Mouse (Mus musculus) adrenal gland, postnatal 10 days (tissue): ENCODE data around the gene Med4. TPM values are rescaled to one million over a fixed set of nuclear protein-coding genes. Genes with fewer than 3 reads are reported as not detected.
"Not testable (repeated sequence)": the region's sequence is repeated elsewhere in the genome, so short reads cannot be mapped to it uniquely, and the experiment has no call there.

Source experiments
- DNase-seq: peaks from one replicate; pipeline ENCODE4 v3.0.0; 2021; ENCODE audit warnings: mixed read lengths
- total RNA-seq, 2 experiments: library from RNA; stranded (reverse); gene quantifications; 2 replicates each; pipeline ENCODE4 v1.2.3; 2021

Med4 gene
- total RNA-seq, 2 experiments from 2014 or later = 25.1 to 32.8 TPM

DNA sequence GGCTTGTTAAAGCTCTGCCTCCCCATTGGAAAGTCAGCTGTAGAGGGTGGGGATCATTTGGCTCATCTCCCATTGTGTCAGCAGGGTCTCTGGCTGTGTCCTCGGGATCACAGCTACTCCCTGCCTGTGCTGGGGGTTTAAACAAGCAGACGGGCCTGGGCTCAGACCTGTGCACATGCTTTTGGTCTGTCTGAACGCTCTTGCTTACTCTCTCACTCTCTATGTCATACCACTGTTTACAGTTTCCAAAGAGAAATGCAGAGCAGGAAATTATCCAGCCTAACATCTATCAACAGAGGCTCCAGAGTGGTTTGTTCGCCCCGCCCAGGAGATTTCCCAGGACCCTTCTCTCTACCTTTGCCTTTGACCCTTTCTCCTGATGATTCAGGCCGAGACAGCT lies 8.1 kb upstream of the Med4 start:
- no peak for DNase-seq

DNA sequence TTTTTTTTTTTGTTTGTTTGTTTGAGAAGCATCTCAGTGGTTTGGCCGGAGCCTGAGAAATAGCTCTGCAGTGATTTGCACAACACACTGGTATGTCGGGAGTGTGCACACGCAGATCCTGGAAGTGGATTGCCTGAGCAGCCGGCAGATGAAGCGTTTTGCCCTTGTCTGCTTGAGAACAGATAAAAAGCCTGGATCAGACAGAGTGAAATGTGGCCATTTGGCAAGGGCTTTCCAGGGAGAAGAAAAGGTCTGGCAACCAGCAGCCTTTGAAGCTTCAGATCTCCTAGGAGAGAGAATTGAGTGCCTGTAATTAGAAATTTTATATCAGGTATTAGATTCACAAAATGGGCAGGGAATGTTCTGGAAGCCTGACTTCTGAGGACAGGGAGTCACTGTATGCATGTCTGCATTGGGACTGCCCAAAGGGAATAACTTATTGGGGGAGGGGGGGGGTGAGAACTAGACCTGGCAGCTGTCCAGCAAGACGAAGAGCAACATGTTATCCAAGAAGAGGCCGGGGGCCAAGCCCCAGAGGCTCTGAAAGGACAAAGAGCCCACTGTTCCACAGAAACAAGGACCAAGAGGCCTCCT lies 7.1 kb upstream of the Med4 start:
- DNase-seq = peak; percentile 47

- DNase-seq = no peak
Measured at GRCm38 (mm10) chr14:73503237-73503933, 6.4 kb upstream of the Med4 start.

DNA sequence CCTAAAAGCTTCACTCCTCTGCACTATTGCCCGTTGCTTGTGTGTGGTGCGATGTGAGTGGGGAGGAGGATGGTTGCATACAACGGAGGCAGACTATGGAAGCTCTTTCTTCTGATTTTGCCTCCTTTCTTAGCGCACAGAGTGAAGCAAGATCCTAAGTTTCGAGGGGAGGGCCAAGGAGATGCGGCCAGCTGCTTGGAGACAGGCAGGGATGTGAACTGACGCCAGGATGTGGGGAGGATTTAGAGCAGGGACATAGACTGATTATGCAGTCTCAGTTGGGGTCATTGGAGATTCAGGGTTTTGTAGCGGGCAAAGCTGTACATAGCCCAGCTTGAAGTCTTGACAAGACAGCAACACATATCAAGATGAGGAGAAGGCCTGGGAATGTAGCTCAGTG lies 3.5 kb upstream of the Med4 start:
- no peak for DNase-seq

DNA sequence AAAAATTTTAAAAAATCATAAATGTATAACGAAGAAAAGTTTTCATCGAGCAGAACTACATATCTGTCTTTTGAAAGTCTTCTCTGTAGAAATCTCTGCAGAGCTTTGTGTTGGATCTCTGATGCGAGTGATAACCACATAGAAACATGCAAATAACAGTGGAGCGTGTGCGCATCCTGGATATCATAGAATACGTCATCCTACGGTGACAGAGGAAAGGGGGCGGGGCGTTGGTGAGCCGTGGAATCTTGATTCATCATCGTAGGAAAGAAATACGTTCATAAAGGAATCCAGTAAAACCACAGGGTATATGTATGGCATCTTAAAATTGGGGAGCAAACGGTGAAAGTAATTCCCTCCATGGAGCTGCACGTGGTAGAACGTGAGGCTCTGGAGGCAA lies 2.6 kb upstream of the Med4 start:
- no peak for DNase-seq

- no peak for DNase-seq
Measured at GRCm38 (mm10) chr14:73507702-73508376, 2.0 kb upstream of the Med4 start.

DNA sequence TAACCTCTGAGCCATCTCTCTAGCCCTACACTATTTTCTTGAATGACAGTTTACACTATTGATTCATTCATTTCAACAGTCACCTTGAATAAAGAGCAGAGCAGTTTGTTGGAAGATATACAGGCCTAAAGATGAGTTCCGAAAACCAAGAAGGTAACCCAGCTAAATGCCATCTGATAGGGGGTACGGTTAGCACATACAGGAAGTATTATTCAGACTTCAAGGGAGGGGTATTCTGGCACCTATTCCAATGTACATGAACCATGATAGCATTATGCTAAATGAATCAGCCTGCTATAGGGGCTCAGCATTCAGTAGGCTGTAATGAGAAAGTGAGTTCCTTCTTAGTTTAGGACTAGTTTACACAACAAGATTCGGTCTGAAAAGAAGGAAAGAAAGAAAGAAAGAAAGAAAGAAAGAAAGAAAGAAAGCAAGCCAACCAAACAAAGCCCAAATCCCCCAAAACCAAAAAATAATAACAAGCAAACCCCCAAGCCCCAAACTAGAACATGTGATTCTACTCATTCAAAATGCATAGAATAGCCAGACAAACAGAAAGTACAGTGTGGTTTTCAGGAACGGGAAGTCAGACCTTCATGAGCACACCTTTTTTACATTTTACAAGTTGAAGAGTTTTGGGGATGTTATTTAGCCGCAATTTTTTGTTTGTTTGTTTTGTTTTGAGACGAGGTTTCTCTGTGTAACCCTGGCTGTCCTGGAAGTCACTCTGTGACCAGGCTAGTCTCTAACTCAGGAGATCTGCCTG lies 1.0 kb upstream of the Med4 start:
- DNase-seq = no peak

GRCm38 (mm10) chr14:73524136-73524535 lies 14.3 kb downstream of the Med4 start:
- no peak for DNase-seq

DNA sequence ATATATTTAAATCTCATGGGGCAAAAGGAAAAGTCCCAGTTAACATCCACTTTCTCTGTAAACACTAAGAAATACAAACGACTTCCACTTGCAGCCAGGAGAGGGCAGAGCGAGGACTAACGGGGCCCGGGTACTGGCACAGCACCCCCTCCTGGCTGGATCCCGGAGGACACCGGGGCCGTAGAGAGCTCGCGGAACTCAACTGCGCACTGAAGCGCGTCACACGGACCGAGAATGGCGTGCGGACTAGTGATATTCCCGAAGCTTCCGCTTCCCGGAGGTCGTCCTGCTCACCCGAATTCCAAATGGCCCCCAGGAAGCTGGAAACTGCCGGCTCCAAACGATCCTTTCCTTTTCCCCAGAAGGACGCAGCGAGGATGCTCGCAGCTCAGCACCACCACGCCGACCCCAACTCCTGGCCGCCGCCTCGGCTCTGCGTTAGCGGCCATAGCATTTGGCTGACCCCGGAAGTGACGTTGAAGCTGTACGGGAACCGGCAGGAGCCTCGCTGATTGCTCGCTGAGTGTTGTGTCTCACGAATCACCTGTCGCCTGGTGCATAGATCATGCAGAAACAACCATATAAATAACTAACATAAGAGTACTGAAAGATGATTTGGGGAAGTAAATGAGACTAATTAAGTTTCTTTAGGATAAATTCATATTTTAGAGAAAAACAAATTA lies 15.1 kb downstream of the Med4 start, which contains the start of gene Sucla2:
Gene Sucla2, plus strand, starts transcription at position 554 of the 683 bp plus-strand sequence.
- peak; percentile 96 for DNase-seq

DNA sequence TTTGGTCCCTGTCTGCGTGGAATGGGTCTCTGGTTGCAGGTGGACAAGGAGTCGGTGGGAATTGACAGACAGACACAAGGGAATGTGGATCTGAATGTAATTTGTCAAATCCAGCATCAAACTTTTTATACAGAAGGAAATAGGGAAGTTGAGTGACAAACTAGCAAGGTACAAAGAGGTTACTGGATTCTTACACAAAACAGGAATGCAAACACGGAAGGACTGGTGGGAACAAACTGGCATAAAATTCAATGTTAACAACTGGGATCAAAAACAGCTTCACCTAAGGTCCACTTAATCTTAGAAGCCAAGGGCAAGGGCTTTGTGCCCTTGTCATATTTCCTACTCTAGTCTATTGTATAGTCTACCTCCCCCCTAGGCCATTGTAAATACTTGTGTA lies 18.8 kb downstream of the Med4 start:
- DNase-seq = not testable (repeated sequence)

DNA sequence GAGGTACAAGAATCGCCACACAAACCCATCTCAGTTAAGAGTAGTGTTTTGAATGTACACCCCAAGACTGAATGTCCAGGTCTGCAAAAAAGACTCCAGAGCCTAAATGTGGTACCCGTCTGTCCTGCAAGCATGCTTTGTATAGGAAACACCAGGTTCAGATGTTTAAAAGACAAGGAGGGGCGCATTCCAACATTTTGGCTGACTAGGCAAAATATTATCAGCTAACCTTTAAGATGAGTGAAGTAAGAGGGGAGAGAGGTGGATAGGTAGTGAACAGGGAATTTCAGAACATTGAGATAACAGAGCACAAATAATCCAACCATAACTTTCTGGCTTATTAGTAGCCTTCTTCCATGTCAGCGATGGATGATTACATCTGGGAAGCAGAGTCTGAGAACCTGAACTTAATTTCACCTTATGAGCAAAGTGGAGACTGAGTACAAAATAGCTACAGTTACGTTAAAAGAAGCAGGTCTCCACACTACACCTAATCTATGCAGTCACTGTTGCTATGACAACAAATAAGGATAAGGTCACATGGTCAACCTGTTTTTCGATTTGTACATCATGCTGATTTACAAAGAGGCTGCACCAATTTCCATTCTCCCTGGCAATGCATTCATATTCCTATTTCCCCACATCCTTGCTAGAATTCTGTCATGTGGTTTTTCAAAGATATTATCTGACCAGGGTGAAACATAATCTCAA lies 24.1 kb downstream of the Med4 start:
- no peak for DNase-seq

DNA sequence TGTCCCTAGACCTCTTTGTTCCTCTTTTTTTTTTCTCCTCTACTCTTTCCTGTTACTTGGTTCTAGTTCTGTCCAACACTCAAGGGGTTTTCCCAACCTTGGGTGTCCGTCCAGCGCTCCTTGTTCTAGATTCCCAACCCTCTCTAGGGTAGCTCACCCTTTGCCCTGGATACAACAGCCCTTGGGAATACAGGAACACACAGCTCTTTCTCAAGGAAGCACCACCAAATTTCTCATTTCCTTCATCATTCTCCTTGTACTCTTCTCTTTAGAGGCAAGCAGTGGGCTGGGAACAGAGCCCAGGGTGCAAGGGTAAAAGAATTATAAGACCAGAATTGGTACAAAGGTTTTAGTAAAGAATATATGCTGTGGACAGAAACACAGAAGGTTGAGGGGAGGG lies 25.8 kb downstream of the Med4 start:
- DNase-seq = peak; percentile 60

DNA sequence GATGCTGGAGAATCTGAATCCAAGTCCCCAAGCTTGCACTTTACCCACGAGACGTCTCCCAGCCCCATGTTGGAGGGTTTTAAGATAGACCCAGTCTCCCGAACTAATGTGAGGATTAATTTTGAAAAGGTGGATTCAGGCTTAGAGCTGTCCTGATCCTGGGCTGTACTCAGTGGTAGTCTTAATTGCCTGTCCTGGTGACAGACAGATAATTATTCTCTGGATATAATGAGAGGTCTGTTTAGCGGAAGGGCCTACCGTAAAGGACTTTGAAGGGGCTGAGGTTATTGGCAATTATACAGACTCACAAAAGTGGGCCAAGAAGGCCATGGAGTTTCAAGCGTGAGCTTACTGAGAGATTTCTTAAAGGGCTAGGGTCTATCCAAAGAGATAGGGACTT lies 34.0 kb downstream of the Med4 start:
- no peak for DNase-seq

DNA sequence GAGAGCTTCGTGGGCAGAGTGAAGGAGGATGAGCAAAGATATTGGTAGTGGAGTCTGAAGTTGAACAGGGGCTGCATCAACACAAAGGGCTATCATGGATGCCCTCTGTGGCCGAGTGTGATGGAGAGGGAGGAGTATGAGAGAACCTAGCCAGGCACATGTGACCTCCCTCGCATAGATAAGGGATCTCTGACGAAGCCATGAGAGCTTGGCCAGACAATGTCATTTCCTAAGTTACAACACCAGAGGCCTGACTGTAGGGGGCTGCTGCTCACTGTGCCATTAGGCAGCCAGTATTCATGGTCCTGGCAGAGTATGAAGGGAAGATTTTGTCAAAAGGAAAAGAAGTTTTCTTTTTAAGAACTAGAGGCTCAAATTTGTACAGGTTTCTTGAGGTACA lies 37.2 kb downstream of the Med4 start:
- DNase-seq = no peak

DNA sequence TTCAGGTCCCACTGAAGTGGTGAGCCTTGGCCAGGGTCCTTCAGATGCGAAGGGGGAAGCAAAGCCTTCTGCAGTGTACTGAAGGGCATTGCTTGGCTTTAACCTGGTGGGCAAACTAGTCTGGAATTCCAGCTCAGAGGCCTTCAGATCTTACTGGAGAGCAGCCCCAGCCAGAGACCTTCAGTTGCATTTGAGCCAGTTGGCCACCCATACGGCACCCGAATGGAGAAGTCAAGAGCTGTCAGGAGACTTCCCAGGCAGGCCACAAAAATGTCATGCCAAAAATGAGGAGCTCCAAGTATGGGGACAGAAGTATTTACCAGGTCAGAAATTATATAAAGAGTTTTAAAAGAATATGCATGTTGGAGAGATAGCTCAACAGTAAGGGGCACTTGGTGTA lies 38.2 kb downstream of the Med4 start, which contains the start of gene Nudt15:
Gene Nudt15, minus strand, starts transcription at position 192 of the 400 bp plus-strand sequence.
- DNase-seq = peak; percentile 50

- DNase-seq = no peak
Measured at GRCm38 (mm10) chr14:73550291-73550690, 40.5 kb downstream of the Med4 start.

DNA sequence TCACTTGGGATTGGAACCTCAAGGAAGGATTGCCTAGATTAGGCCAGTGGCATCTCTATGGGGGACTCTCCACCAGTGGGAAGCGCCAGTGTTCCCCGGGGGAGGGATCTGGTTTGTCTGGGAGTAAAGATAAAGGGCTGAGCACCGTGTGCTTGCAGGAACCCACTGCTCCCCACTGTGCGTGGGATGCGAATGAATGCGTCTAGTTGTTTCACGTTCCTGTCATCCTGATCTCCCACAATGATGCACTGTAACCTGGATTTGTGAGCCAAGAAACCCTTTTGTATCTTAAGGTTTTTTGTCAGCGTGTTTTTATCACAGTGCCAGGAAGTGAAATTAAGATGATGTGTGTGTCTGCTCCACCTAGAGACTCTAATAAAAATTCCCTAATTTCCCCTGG lies 40.9 kb downstream of the Med4 start:
- DNase-seq = no peak

DNA sequence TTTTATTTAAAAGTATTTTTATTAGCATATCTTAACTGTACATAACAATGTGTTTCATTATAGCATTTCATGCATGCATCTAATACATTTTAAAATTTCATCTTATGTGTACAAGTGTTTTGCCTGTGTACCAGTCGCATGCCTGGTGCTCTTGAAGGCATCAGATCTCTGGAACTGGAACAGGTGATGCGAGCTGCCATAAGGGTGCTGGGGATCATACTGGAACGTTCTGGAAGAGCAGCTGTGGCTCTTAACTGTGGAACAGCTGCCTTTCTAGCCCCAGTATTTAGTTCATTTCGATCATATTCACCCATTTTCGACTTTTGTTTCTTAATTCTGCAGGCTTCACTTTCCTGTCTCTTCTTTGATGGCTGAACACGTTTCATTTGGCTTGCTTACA lies 41.3 kb downstream of the Med4 start:
- no peak for DNase-seq

DNA sequence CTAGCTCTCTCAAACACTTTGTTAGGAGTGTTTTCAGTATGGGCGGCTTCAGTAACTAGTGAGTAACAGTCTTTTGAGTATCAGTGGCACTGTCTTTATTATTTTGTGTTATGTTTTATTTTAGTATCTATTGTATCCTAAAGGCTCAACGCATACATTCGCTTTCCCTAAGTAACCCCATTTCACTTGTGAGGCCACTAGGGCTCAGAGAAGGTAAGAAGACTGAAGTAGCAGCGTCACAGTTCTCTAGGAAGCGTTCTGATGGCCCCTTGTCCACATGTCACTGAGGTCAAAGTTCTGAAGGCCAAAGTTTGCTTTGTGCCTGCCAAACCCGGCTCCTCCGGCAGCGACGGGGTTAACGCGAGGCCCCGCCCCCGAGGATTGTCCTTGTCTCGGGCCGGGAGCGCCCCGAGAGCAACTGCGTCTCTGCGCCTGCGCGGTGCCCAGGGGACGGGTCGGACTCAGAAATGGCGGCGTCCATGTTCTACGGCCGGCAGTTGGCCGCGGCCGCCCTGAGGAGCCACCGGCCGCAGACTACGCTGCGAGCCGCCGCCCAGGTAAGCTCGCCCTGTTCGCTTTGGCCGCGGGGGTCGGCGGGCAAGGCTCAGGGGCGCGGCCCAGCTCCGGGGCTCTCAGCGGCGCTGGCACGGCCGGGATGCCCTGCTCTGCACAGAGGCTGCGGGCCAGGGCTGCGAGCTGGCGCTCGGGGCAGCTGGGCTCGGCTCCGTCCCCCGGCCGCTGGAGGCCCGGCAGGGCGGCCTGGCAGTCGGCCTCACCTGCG lies 42.7 kb downstream of the Med4 start:
- peak; percentile 99 for DNase-seq

GRCm38 (mm10) chr14:73553122-73553696 lies 43.4 kb downstream of the Med4 start:
- DNase-seq = no peak
